Mouse (Mus musculus) thymus, adult 2 months (tissue): ENCODE data around the gene Arhgef7. TPM values are rescaled to one million over a fixed set of nuclear protein-coding genes. Genes with fewer than 3 reads are reported as not detected.

Experiments used
- DNase-seq: peaks from one replicate; pipeline ENCODE4 v3.0.0; 2021
- H3K27ac ChIP-seq: fragments of 200-500 bp; 2 replicates; pipeline ENCODE4 v1.5.1; 2012; ENCODE audit warnings: low read length, control low read depth; ENCODE audit not compliant: control insufficient read depth, insufficient read depth
- H3K27me3 ChIP-seq: fragments of 200-500 bp; 2 replicates; pipeline ENCODE4 v1.6.1; 2012; ENCODE audit warnings: mild to moderate bottlenecking, low read length, moderate library complexity, mixed read lengths; ENCODE audit not compliant: control insufficient read depth, insufficient read depth
- H3K36me3 ChIP-seq: fragments of 200-500 bp; 2 replicates; pipeline ENCODE4 v1.6.1; 2012; ENCODE audit warnings: mild to moderate bottlenecking, low read length, moderate library complexity; ENCODE audit not compliant: control insufficient read depth, insufficient read depth
- H3K4me1 ChIP-seq: fragments of 200-500 bp; replicated peaks from 2 replicates; pipeline ENCODE4 v1.6.1; 2012; ENCODE audit warnings: low read length; ENCODE audit not compliant: control insufficient read depth, insufficient read depth
- H3K4me3 ChIP-seq: fragments of 200-500 bp; 2 replicates; pipeline ENCODE4 v1.5.1; 2012; ENCODE audit warnings: mild to moderate bottlenecking, low read length, control low read depth, moderate library complexity; ENCODE audit not compliant: control insufficient read depth, insufficient read depth
- CTCF ChIP-seq: fragments of 200-500 bp; IDR thresholded peaks from 2 replicates; pipeline ENCODE4 v1.5.1; 2012; ENCODE audit warnings: mild to moderate bottlenecking, control low read depth, low read length, moderate library complexity, borderline replicate concordance; ENCODE audit not compliant: control insufficient read depth, poor library complexity, insufficient read depth; ENCODE audit errors: extremely low read depth
- POLR2A ChIP-seq: fragments of 200-500 bp; IDR thresholded peaks from 2 replicates; pipeline ENCODE4 v1.6.1; 2012; ENCODE audit warnings: mild to moderate bottlenecking, low read length, control low read depth, moderate library complexity; ENCODE audit not compliant: control insufficient read depth, poor library complexity, insufficient read depth; ENCODE audit errors: extremely low read depth
- WGBS: fragments of 180-500 bp; shearing (Covaris S2); methylation state at CpG from one replicate; pipeline ENCODE4 v1.1.7; 2018; 5-methylcytosine and 5-hydroxymethylcytosine counted together
- polyA plus RNA-seq: library from polyadenylated mRNA; depleted of rRNA; stranded (reverse); fragments of >200 nt; gene quantifications from 2 replicates; pipeline ENCODE4 v1.2.3, GENCODE M21; 2012

The Arhgef7 gene
- polyA plus RNA-seq, 1 experiment, result 36.1 TPM

DNA sequence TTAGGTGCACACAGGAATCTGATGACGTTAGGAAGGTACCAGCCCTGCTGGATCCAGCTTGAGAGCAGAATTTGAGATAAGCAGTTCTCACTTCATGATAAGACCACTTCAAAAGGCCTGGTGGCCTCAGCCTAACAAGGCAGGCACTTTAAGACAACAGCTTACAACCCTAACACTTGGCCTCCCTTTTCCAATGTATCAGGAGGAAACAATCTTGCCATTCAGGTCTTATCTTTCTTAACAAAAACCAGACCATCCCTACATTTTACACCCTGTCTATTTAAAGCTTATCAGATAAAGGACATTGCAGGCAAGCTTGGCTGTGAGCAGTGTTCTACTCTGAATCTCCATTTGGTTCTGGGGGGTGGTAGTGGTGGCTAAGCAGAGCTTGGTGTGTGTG, 35.1 kb upstream of the Arhgef7 start:
- Histone ChIP-seq H3K27me3 (no peaks in the 10 kb centered on the region), H3K4me3 (no peak overlapping the region), H3K27ac (no peak overlapping the region), H3K36me3 (no peaks in the 10 kb centered on the region), H3K4me1 (no peaks in the 10 kb centered on the region)
- 43% methylated on average over 1 of the region's 1 CpGs for WGBS
- DNase-seq, result no peak
- TF ChIP-seq CTCF, result no peak
- TF ChIP-seq POLR2A, result no peak

DNA sequence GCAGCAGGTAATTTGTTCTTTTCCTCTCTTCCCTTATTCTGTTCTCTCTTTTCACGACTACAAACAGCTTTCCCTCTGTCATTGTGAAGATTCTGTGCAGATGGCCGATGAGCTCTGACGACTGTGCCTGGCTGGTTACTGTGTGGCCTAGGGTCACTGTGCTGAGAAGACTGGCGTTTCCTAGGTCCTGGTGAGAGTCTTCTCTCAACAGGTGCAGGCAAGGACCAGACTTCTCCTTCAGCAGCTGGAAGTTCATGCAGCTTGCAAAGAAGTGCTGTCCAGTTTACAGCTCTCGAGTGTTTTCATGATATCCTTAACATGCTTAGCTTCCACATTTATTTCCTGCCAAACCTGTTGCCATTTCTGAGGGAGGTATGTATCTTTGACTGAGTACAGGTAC, 33.5 kb upstream of the Arhgef7 start:
- H3K4me3 ChIP-seq, result no peak overlapping the region
- 86% methylated on average over 5 of the region's 5 CpGs for WGBS
- H3K36me3 ChIP-seq, result no peaks in the 10 kb centered on the region
- H3K27me3 ChIP-seq, result no peaks in the 10 kb centered on the region
- no peak overlapping the region for H3K27ac ChIP-seq
- no peaks in the 10 kb centered on the region for H3K4me1 ChIP-seq
- DNase-seq, result no peak
- TF ChIP-seq POLR2A, result no peak
- no peak for TF ChIP-seq CTCF

DNA sequence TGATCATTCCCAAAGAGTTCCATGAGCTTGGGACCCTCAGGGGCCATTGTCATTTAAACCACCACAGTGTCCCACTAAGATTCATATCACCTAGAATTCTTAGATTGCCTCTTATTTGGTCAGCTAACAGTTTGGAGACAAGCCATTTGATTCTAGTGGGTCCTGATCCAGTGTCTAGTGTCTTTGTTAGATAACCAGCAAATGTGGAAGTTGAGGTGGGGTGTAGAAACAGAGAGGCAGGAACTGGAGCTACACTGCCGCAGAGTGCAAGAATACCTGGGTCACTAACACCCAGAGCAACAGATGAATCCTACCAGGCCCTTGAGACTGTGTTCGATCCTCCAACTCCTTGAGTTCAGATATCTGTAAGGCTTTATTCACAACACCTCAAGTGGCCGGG, 31.3 kb upstream of the Arhgef7 start:
- H3K27ac ChIP-seq, result no peak overlapping the region
- no peak for TF ChIP-seq POLR2A
- TF ChIP-seq CTCF, result no peak
- no peaks in the 10 kb centered on the region for H3K27me3 ChIP-seq
- DNase-seq, result no peak
- H3K4me1 ChIP-seq, result no peaks in the 10 kb centered on the region
- no peak overlapping the region for H3K4me3 ChIP-seq
- WGBS, result 82% methylated on average over 3 of the region's 3 CpGs
- no peaks in the 10 kb centered on the region for H3K36me3 ChIP-seq

DNA sequence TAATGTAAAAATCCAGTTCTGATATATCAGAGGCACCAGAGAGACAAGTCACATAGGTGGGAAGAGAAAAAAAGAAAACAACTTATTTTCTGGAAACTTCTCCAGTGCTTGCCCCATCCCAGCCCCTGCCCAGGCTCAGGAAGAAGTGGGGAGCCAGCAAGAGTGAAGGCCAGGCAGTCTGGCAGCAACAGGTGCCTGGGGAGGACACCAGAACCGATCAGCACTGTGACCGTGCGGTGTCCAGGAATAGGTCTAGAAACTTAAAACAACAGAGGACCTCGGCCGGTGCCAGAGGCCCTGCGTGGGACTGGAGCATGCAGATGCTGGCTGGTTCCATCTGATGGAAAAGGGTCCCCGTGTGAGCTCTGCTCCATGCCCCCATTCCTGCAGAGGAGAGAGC, 30.1 kb upstream of the Arhgef7 start:
- no peak for DNase-seq
- WGBS, result 90% methylated on average over 7 of the region's 7 CpGs
- H3K36me3 ChIP-seq, result no peaks in the 10 kb centered on the region
- no peak for TF ChIP-seq POLR2A
- no peak for TF ChIP-seq CTCF
- no peak overlapping the region for H3K27ac ChIP-seq
- H3K4me3 ChIP-seq, result no peak overlapping the region
- no peaks in the 10 kb centered on the region; the same call in 1 of the 2 replicates for H3K27me3 ChIP-seq
- H3K4me1 ChIP-seq, result no peaks in the 10 kb centered on the region

DNA sequence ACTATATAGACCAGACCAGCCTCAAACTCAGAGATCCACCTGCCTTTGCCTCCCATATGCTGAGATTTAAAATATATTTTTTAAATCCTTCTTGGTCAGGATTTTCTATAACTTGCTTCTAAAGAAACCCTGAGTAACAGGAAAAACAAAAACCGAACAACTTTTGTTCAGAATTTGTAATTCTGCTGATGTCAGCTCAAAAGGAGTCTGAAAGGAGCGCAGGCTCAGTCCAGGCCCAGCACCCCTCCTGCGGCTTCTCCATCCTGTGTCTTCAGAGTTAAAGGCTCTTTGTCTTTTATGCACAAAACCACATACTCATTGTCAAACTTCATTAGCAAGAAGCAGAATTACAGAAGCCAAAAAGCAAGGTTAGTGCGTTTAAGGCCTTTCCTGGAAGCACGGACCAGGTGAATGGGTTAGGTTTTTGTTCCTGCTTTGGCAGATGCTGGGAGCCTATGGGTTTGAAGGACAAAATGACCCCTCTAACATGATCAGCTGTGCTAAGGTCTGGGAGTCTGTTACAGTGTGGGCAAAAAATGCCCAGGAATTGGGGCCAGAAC, 28.0 kb upstream of the Arhgef7 start:
- no peak overlapping the region for H3K4me3 ChIP-seq
- H3K4me1 ChIP-seq, result no peaks in the 10 kb centered on the region
- no peaks in the 10 kb centered on the region; the same call in 1 of the 2 replicates for H3K27me3 ChIP-seq
- WGBS, result 68% methylated on average over 5 of the region's 5 CpGs
- H3K36me3 ChIP-seq, result no peaks in the 10 kb centered on the region
- no peak for TF ChIP-seq POLR2A
- TF ChIP-seq CTCF, result no peak
- DNase-seq, result no peak
- H3K27ac ChIP-seq, result no peak overlapping the region

DNA sequence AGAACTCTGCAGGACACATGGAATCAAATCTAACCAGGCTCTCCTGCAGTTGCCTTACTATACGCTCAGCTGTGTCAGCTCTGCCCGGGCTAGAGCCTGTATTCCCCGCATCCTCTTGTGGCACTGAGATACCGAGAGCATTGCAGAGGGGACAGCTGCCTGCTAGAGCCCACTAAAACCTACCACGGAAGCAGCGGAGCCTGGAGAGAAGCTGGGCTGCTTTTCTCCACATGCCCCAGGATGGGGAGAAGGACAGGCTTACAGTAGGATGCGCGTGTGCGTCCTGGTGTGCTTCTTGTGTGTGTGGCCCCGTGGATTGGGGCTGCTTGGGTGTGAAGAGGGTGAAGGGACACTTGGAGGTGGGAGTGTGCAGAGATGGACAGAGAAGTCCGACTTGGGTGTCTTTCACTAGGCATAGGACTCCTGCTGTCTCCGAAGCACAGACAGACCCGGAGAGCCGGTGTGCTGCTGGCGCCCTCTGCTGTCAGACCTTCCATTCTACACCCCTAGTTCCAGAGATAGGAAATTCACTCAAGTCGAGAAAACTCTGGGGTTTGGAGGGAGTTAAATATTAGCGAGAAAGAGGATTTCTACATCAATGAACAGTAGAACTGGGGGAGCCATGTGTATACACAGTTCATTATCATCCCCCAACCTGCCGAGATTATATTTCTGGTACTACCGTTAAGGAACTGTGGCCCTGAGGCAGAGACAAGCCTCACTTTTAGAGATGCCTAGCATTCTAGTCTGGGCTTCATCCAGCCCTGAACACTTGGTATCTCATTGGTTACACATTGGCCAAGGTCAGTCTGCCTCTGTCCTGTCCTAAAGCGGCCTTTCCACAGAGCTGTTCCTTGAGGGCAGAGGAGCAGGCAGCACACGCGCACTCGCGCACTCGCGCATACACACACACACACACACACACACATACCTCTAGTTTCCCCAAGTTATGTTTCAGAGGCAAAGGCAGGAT, 27.2 kb upstream of the Arhgef7 start:
- H3K36me3 ChIP-seq, result no peaks in the 10 kb centered on the region
- no peak overlapping the region for H3K27ac ChIP-seq
- no peak overlapping the region for H3K4me3 ChIP-seq
- DNase-seq, result peak; percentile 73
- WGBS, result 38% methylated on average over 26 of the region's 26 CpGs
- no peaks in the 10 kb centered on the region for H3K4me1 ChIP-seq
- TF ChIP-seq POLR2A (no peak), CTCF (peak; percentile 85; the same call in 1 of the 2 replicates)
- no peaks in the 10 kb centered on the region; the same call in 1 of the 2 replicates for H3K27me3 ChIP-seq
